Mouse (Mus musculus) ES-Bruce4 (cell line): ENCODE results near the gene Ovch2.

Source experiments
- CTCF ChIP-seq: IDR thresholded peaks from one replicate; pipeline ENCODE4 v1.8.1; 2011; ENCODE audit warnings: low read depth, low read length
- EP300 ChIP-seq: IDR thresholded peaks from 2 replicates; pipeline ENCODE4 v1.6.1; 2011; ENCODE audit warnings: low read depth, low read length; ENCODE audit not compliant: insufficient read depth
- POLR2A ChIP-seq: IDR thresholded peaks from one replicate; pipeline ENCODE4 v1.8.1; 2011; ENCODE audit warnings: low read length; ENCODE audit not compliant: insufficient read depth

GRCm38 (mm10) chr7:107779611-107780010 lies 21.4 kb downstream of the Ovch2 start:
- TF ChIP-seq CTCF (peak; percentile 2), POLR2A (no peak), EP300 (no peak)
